Mouse (Mus musculus) kidney, postnatal 25 days (tissue): ENCODE data around the gene Hoxc6.

Source experiments
- DNase-seq, 2 experiments: peaks; one replicate each; pipeline ENCODE4 v3.0.0; 2021; ENCODE audit warnings: mixed read lengths in 2 of 2

Hoxc6 gene

GRCm38 (mm10) chr15:102990461-102991397 lies 7.3 kb upstream of the Hoxc6 start, which contains the start of gene Hoxc8:
Hoxc8 (plus strand) TSS chr15:102990607.
- DNase-seq: peak in 1 of 2 experiments; percentile 72

- DNase-seq: no peak
Observed at GRCm38 (mm10) chr15:102991782-102992181, 6.3 kb upstream of the Hoxc6 start.

GRCm38 (mm10) chr15:102992206-102992605 lies 5.9 kb upstream of the Hoxc6 start:
- DNase-seq: no peak

GRCm38 (mm10) chr15:102992863-102993262 lies 5.2 kb upstream of the Hoxc6 start:
- DNase-seq: no peak

GRCm38 (mm10) chr15:102996548-102996947 lies 1.5 kb upstream of the Hoxc6 start:
- peak in 1 of 2 experiments; percentile 12 for DNase-seq

GRCm38 (mm10) chr15:102997431-102997830 lies 626 bp upstream of the Hoxc6 start:
- DNase-seq: peak in 1 of 2 experiments; percentile 39

- no peak for DNase-seq
Observed at GRCm38 (mm10) chr15:102998608-102999182, 638 bp downstream of the Hoxc6 start.

- DNase-seq: peak; percentile 90 to 96
Observed at GRCm38 (mm10) chr15:102999183-102999831, 1.2 kb downstream of the Hoxc6 start.

- peak in 1 of 2 experiments; percentile 63 for DNase-seq
Observed at GRCm38 (mm10) chr15:102999955-103000354, 1.9 kb downstream of the Hoxc6 start.

- DNase-seq: no peak
Observed at GRCm38 (mm10) chr15:103000501-103000901, 2.4 kb downstream of the Hoxc6 start.

- DNase-seq: no peak
Observed at GRCm38 (mm10) chr15:103001370-103001769, 3.3 kb downstream of the Hoxc6 start.

GRCm38 (mm10) chr15:103002156-103002555 lies 4.1 kb downstream of the Hoxc6 start:
- peak; percentile 66 to 71 for DNase-seq

- DNase-seq: peak in 1 of 2 experiments; percentile 36
Observed at GRCm38 (mm10) chr15:103002821-103003448, 4.9 kb downstream of the Hoxc6 start.

- peak in 1 of 2 experiments; percentile 56 for DNase-seq
Observed at GRCm38 (mm10) chr15:103005308-103005707, 7.3 kb downstream of the Hoxc6 start.

- DNase-seq: peak in 1 of 2 experiments; percentile 37
Observed at GRCm38 (mm10) chr15:103005797-103006196, 7.7 kb downstream of the Hoxc6 start.

GRCm38 (mm10) chr15:103006326-103006725 lies 8.3 kb downstream of the Hoxc6 start:
- peak in 1 of 2 experiments; percentile 17 for DNase-seq

GRCm38 (mm10) chr15:103009265-103010111 lies 11.4 kb downstream of the Hoxc6 start:
- DNase-seq: peak in 1 of 2 experiments; percentile 56

GRCm38 (mm10) chr15:103010112-103010846 lies 12.2 kb downstream of the Hoxc6 start:
- peak in 1 of 2 experiments; percentile 45 for DNase-seq

- peak in 1 of 2 experiments; percentile 34 for DNase-seq
Observed at GRCm38 (mm10) chr15:103010847-103011555, 12.9 kb downstream of the Hoxc6 start.

- DNase-seq: peak in 1 of 2 experiments; percentile 42
Observed at GRCm38 (mm10) chr15:103011928-103012486, 13.9 kb downstream of the Hoxc6 start.
